Mouse (Mus musculus): ENCODE data around the gene Dyrk1a.
A peak's percentile ranks its signal among the peaks of the same experiment; 100 is the strongest.

The Dyrk1a gene

GRCm38 (mm10) chr16:94559282-94559681 is 10.5 kb upstream of the Dyrk1a start:
- no peak for DNase-seq (ENCODE audit: low read depth)

DNA sequence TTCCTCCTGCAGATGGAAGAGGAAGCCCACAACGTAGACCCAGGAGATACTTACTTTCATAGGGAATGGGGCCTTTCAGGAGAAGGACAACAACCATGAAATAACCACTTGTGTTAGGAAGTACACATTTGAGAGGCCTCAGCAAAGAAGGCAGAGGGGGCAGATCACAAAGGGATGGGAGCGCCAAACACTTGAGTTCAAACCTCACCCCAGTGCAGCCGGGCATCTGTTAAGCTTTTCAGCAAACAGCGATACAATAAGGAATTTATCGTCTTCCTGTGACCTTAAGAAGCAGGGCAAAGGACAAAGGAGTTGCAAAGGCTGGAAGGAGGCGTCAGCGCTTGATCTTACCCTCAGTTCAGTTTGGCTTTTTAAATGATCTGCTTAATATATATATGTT is 10.0 kb upstream of the Dyrk1a start:
- no peak for DNase-seq (ENCODE audit: low read depth)

DNA sequence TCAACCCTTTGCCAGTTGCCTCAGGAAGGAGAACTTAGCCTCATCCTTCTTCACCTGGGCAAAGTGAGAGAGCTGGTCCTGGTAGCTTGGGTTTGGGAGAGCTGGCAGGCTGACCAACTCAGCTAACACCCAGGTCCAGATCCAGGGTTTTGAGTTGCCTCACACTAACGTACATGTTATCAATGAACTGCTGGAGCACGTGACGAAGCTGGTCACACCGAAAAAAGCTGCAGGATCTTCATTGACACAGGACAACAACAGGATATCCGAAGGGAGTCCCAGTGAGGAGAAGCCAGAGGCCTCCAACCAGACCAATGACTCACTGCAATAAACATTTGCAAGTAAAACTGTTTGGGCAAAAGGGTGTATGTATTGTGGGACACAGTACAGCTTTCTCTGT is 9.2 kb upstream of the Dyrk1a start:
- no peak for DNase-seq (ENCODE audit: low read depth)

DNA sequence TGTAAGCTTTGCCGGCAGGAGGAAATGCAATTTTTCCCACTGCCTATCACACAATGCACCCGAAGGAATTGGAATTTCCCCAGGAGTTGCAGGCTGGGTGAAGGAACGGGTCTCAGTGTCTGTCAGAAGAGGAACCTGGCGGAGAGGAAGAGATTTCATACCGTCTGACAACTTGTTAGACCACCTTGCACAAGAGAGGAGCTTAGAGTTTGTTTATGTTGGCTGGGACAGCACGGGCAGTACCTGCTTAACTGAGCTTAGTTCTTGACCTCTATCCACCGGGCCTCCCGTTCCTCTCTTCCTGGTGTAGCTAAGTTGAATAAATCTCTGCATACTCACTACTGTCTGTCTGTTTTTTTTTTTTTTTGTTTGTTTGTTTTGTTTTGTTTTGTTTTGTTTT is 3.7 kb upstream of the Dyrk1a start:
- DNase-seq (ENCODE audit: low read depth): no peak

GRCm38 (mm10) chr16:94566834-94567585 is 2.8 kb upstream of the Dyrk1a start:
- DNase-seq (ENCODE audit: low read depth): no peak

DNA sequence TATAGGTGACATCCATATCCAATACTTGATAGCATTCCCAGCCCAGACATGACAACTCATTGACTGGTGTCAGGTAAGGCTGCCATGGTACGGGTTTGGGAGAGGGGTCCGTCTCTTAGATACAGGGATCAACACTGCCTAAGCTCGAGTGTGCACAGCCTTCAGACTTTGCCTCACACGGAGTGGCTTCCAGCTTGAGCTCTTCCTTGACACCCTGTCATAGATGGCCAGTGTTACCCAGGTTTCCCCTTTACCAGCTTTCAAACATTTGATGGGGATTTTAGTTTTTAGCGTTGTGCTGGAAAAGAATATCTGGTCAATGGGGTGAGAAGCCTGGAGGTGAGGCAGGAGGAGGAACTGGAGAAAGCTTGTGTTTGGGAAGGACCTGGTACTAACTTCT is 2.1 kb upstream of the Dyrk1a start:
- no peak for DNase-seq (ENCODE audit: low read depth)

- peak; percentile 92 for DNase-seq (ENCODE audit: low read depth)
Measured at GRCm38 (mm10) chr16:94568335-94569228, 1.2 kb upstream of the Dyrk1a start.

- DNase-seq (ENCODE audit: low read depth): peak; percentile 57
Measured at GRCm38 (mm10) chr16:94570361-94571041, 691 bp downstream of the Dyrk1a start.

- peak; percentile 49 for DNase-seq (ENCODE audit: low read depth)
Measured at GRCm38 (mm10) chr16:94571111-94571993, 1.5 kb downstream of the Dyrk1a start.

DNA sequence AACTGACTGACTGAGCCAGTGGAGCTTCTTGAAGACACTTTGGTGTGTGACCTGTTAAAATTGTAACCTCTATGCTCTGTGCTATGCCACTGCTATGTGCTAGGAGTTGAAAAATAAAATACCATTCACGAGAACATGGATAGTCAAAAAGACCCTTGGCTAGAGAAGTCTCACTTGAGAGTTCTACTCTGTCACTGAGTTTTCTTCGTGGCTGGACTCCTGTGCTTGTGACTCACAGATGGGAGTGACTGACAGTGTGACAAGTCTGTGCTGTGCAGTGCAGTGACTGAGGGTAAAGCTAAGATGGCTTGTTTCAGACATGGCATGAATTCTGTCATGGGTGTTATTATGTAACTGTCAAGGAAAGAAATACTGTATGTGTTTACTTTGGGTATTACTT is 2.6 kb downstream of the Dyrk1a start:
- no peak for DNase-seq (ENCODE audit: low read depth)

GRCm38 (mm10) chr16:94574025-94574717 is 4.4 kb downstream of the Dyrk1a start:
- DNase-seq (ENCODE audit: low read depth): no peak

DNA sequence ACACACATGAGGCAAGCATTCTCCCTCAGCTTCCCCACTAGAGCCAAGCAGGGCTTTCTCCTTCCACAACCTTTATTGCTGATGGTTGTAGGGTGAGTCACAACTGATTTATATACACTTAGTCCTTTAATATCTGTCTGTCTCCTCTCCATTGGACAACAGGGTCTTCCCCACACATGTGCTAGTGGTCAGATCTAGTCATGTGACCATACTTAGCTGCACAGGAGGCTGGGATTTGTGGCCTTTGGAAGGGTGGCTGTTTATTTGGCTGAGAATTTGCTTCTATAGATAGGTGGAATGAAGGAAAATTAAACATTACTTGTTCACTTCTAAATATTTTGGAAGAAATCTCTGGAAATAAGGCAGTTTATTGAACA is 4.9 kb downstream of the Dyrk1a start:
- DNase-seq (ENCODE audit: low read depth): peak; percentile 35

DNA sequence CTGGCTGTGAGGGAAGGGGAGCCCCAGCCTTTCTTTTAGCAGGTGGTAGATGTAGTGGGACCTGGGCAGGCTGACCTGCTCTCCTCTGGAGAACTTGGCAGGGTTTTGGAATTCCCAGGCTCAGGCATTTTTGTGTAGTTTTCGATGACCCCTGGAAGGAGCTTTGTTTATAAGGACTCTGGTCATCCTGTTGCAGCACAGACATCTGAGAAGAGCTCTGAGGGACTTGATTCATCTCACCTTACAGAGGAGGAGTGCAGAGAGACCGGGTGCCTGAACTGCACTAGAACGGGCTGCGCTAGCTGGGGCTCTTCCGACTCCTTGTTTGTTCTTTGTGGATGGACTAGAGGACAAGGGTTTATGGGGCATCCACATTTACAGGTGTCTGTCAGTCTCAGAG is 5.9 kb downstream of the Dyrk1a start:
- no peak for DNase-seq (ENCODE audit: low read depth)

GRCm38 (mm10) chr16:94579348-94579747 is 9.5 kb downstream of the Dyrk1a start:
- DNase-seq (ENCODE audit: low read depth): no peak

DNA sequence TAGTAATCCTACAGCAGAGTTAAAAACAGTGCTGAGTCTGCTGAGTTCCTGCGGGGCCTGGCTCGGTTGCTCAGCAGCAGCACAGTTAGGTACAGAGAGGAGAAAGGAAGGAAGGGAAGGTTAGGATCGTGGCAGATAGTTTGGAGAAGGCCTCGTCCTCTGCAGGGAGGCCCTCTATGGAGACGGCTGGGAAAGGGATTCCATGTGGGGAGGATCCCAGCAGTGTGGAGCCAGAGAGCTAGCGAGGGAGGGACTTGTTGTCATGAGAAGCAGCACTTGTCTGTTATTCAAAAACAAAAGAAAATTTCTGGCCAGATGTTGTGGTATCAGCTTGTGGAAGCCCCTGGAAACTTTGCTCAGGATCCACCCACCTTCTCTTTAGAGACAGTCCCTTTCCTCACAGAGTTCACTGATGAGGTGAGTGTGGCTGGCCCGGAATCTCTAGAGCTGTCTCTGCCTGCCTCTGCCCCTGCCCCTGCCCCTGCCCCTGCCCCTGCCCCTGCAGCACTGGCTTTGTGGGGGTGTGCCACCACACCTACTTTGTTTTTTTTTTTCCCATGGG is 11.1 kb downstream of the Dyrk1a start:
- DNase-seq (ENCODE audit: low read depth): no peak

- DNase-seq (ENCODE audit: low read depth): peak; percentile 57
Measured at GRCm38 (mm10) chr16:94586349-94586990, 16.7 kb downstream of the Dyrk1a start.

- DNase-seq (ENCODE audit: low read depth): no peak
Measured at GRCm38 (mm10) chr16:94587461-94587860, 17.7 kb downstream of the Dyrk1a start.

GRCm38 (mm10) chr16:94588171-94588570 is 18.4 kb downstream of the Dyrk1a start:
- no peak for DNase-seq (ENCODE audit: low read depth)

GRCm38 (mm10) chr16:94588974-94589373 is 19.2 kb downstream of the Dyrk1a start:
- DNase-seq (ENCODE audit: low read depth): no peak

DNA sequence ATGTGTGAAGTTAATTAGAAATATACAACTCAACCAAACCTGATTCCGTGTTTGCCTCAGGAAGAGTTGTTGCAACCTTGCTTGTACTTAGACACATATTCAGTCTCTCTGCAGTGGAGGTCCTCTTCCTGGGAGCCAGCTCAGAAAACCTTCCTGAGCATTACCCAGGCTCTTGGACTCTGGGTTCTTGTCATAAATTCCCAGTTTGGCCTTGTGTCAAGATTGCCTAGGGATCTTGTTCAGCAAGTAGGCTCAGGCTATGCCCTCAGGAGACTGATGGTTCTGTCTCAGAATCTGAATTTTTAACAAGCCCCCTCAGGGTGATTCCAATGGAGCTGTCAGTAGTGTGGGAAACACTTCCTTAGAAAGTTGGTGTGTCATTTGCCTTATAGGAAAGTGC is 19.8 kb downstream of the Dyrk1a start:
- DNase-seq (ENCODE audit: low read depth): peak; percentile 20

Measured in NIH3T3 (cell line).